Mouse (Mus musculus) ES-E14 (cell line): ENCODE results near the gene Ybx3. TPM values are rescaled to one million over a fixed set of nuclear protein-coding genes. Genes with fewer than 3 reads are reported as not detected.

Experiments used
- DNase-seq: peaks from one replicate; pipeline ENCODE4 v3.0.0-alpha.2; 2013; ENCODE audit warnings: low read depth, low spot score
- H3K27ac ChIP-seq: 2 replicates; pipeline ENCODE4 v1.5.1; 2012; ENCODE audit warnings: low read depth, mild to moderate bottlenecking, low read length, moderate library complexity, mixed read lengths; ENCODE audit not compliant: poor library complexity, insufficient read depth, severe bottlenecking
- H3K36me3 ChIP-seq: 2 replicates; pipeline ENCODE4 v1.6.1; 2012; ENCODE audit warnings: mild to moderate bottlenecking, low read length, moderate library complexity, mixed read lengths; ENCODE audit not compliant: control insufficient read depth, poor library complexity, insufficient read depth, severe bottlenecking
- H3K4me1 ChIP-seq, 2 experiments: fragments of 150-350 bp in 1 of 2; sonication (generic) in 1 of 2; 2 replicates each; pipeline ENCODE4 v1.6.1; 2012; ENCODE audit warnings: low read length in 2 of 2, mild to moderate bottlenecking in 1 of 2, mixed read lengths in 1 of 2; ENCODE audit not compliant: control insufficient read depth in 2 of 2, insufficient read depth in 2 of 2, poor library complexity in 1 of 2
- H3K4me3 ChIP-seq, 2 experiments: fragments of 150-350 bp in 1 of 2; sonication (generic) in 1 of 2; 2 replicates each; pipeline ENCODE4 v1.5.1; 2012; ENCODE audit warnings: low read length in 2 of 2, low read depth in 1 of 2, mild to moderate bottlenecking in 1 of 2, mixed read lengths in 1 of 2; ENCODE audit not compliant: insufficient read depth in 1 of 2, poor library complexity in 1 of 2, severe bottlenecking in 1 of 2
- H3K9ac ChIP-seq: 2 replicates; pipeline ENCODE4 v1.6.1; 2012; ENCODE audit warnings: low read depth, mild to moderate bottlenecking, low read length, mixed read lengths; ENCODE audit not compliant: poor library complexity, insufficient read depth, severe bottlenecking
- H3K9me3 ChIP-seq: fragments of 150-350 bp; sonication (generic); 2 replicates; pipeline ENCODE4 v1.6.1; 2012; ENCODE audit warnings: low read depth, mild to moderate bottlenecking, low read length; ENCODE audit not compliant: control insufficient read depth, insufficient read depth
- CHD2 ChIP-seq: IDR thresholded peaks from 2 replicates; pipeline ENCODE4 v1.6.1; 2014; ENCODE audit warnings: mild to moderate bottlenecking, low read depth, low read length, inconsistent platforms
- HCFC1 ChIP-seq: IDR thresholded peaks from 2 replicates; pipeline ENCODE4 v1.6.1; 2012; ENCODE audit warnings: low read length, inconsistent platforms, borderline replicate concordance; ENCODE audit not compliant: insufficient read depth
- MAFK ChIP-seq: IDR thresholded peaks from 2 replicates; pipeline ENCODE4 v1.6.1; 2014; ENCODE audit warnings: mild to moderate bottlenecking, low read depth, low read length, inconsistent platforms; ENCODE audit not compliant: insufficient read depth
- ZC3H11A ChIP-seq: IDR thresholded peaks from 2 replicates; pipeline ENCODE4 v1.6.1; 2012; ENCODE audit warnings: low read depth, mild to moderate bottlenecking, inconsistent platforms, low read length, borderline replicate concordance
- ZNF384 ChIP-seq: IDR thresholded peaks from 2 replicates; pipeline ENCODE4 v1.6.1; 2012; ENCODE audit warnings: low read depth, low read length, inconsistent platforms
- in situ Hi-C, 2 experiments: fragments of 600-800 bp; cut with MboI; formaldehyde crosslinking; loops; one replicate each; pipeline ENCODE4 v1.15.1; 2025; ENCODE audit warnings: low sequenced_read_pairs in 2 of 2, inconsistent platforms in 1 of 2; ENCODE audit not compliant: unreplicated experiment in 2 of 2
- total RNA-seq: library from RNA; depleted of rRNA; stranded (reverse); fragments of 300-350 nt; gene quantifications from 2 replicates; pipeline ENCODE4 v1.2.3, GENCODE M21; 2012

The Ybx3 gene
- total RNA-seq, 1 experiment = 332 TPM

GRCm38 (mm10) chr6:131362987-131363765, 25.1 kb downstream of the Ybx3 start:
- TF ChIP-seq ZNF384 (no peak), ZC3H11A (no peak), MAFK (no peak), HCFC1 (no peak)
- Histone ChIP-seq H3K36me3 (peaks cover 34% of the 10 kb centered on the region), H3K9me3 (no peaks in the 10 kb centered on the region), H3K9ac (no peak overlapping the region), H3K4me1 (no peaks in the 10 kb centered on the region), H3K4me3 (no peak overlapping the region), H3K27ac (no peak overlapping the region)
- in situ Hi-C loops = no loop called here
- DNase-seq = no peak

GRCm38 (mm10) chr6:131360693-131361092, 27.6 kb downstream of the Ybx3 start:
- Histone ChIP-seq H3K9me3 (no peaks in the 10 kb centered on the region), H3K4me3 (no peak overlapping the region), H3K4me1 (no peaks in the 10 kb centered on the region), H3K27ac (no peak overlapping the region), H3K9ac (no peak overlapping the region), H3K36me3 (peaks cover 14% of the 10 kb centered on the region)
- in situ Hi-C loops = no loop called here
- TF ChIP-seq CHD2 (peak; percentile 74), ZNF384 (no peak)
- peak; percentile 47 for DNase-seq

DNA sequence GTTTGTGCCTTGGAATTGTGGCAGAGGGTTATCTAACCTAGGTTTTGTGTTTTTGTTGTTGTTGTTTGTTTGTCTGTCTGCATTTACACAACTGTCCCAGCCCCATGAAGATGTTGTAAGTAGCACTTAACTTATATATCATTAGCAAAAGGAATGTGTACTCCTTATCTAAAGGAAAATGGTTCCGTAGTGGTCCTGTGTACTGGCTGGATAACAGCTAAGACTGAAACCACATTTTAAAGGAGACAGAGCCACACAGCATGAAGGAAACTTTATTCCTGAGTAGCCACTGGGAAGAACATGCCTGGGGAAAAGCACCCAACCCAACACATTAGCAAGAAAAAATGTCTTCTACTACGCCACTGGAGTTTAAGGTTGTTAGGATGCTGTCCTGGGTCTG, 28.7 kb downstream of the Ybx3 start:
- in situ Hi-C loops = no loop called here

DNA sequence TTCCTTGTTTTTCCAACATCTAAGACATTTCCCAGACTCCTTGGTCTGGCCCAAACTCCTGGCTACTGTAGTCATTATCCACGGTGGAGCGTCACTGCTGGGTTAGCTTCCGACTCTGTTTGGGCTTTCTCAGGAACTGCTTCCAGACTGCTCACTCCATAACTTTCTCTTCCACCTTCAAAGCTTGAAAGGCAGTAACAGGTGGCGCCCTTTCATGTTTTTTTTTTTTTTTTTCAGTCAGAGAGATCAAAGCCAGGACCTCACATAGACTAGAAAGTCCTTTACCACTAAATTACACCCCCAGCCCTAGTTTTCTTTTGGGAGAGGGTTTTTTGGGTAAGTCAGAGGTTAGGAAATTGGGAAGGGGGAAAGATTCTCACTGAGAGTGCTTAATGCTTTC, 33.4 kb downstream of the Ybx3 start:
- H3K4me3 ChIP-seq = no peak overlapping the region
- DNase-seq = no peak
- in situ Hi-C loops = no loop called here
- H3K27ac ChIP-seq = no peak overlapping the region
- TF ChIP-seq CHD2 = no peak
- no peak for TF ChIP-seq ZC3H11A
- no peak for TF ChIP-seq ZNF384
- no peak for TF ChIP-seq MAFK
- H3K9ac ChIP-seq = no peak overlapping the region
- peaks cover 0 to 3% of the 10 kb centered on the region in 2 experiments; a peak in 1 of 4 replicates for H3K4me1 ChIP-seq
- H3K9me3 ChIP-seq = no peaks in the 10 kb centered on the region
- no peaks in the 10 kb centered on the region for H3K36me3 ChIP-seq

More for the DNA sequence above, 28.7 kb downstream of the Ybx3 start:
- no peak for TF ChIP-seq MAFK
- no peak for TF ChIP-seq ZNF384
- no peak for TF ChIP-seq ZC3H11A
- no peak for TF ChIP-seq HCFC1
- TF ChIP-seq CHD2 = no peak
- no peak overlapping the region for H3K27ac ChIP-seq
- H3K4me3 ChIP-seq = no peak overlapping the region
- no peak for DNase-seq
- H3K9ac ChIP-seq = no peak overlapping the region
- no peaks in the 10 kb centered on the region for H3K4me1 ChIP-seq
- H3K36me3 ChIP-seq = peaks cover 10% of the 10 kb centered on the region
- H3K9me3 ChIP-seq = no peaks in the 10 kb centered on the region
